Mouse (Mus musculus) erythroblast, embryonic 14.5 days (primary cell): Measurements from ENCODE around the gene Stard3.

Experiments
- GATA1 ChIP-seq: IDR thresholded peaks from 2 replicates; pipeline ENCODE4 v1.6.1; 2012; ENCODE audit warnings: low read length, inconsistent platforms, mixed read lengths
- TAL1 ChIP-seq: IDR thresholded peaks from 3 replicates; pipeline ENCODE4 v1.6.1; 2012; ENCODE audit warnings: low read length, inconsistent platforms, mixed read lengths

DNA sequence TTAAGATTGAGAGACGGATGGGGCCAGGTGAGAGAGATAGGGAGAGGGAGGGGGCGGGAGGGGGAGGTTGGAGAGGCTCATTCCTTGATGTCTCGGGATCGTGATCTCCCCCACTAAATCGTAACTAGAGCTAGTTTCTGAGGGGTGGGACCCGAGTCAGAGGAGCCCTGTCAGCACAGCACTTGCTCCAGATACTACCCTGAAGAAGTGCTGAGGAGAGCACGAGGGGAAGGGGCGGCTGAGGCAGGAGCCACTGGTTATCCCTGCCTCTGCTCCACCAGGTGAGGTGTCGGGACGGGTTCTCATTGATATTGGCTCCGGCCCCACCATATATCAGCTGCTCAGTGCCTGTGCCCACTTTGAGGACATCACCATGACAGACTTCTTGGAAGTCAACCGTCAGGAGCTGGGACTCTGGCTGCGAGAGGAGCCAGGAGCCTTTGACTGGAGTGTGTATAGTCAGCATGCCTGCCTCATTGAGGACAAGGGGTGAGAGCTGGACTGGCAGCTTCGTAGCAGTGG lies 28.9 kb downstream of the Stard3 start:
- TF ChIP-seq GATA1, result no peak
- TF ChIP-seq TAL1, result no peak
